Mouse (Mus musculus): Measurements from ENCODE around the gene Olfr1231. TPM values are rescaled to one million over a fixed set of nuclear protein-coding genes. Genes with fewer than 3 reads are reported as not detected.

Olfr1231 gene
- not detected in 2 replicates for polyA plus RNA-seq (2015; fragmentation: Nextera tagmentation; extraction: Ambion mirVana)

DNA sequence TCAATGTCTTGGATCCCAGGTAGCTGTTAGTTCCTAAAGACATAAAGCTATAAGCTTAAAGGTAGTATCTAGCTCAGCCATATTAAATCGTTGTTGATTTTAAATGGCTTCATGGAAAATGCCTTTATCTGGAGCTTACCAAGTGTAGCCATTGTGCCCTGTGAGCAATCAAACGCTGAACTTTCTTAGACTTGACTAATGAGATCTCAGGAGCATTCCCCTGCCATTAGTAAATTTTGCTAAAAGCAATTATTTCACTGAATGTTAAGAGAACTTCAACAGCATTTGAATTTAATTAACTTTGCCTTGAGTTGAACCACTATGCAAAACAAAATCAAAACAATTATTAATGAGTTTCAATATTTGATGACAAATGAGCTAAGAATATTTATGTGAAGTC, at the start of gene Olfr1231:
Olfr1231 (minus strand) TSS at position 101 of the 400 bp plus-strand sequence.
- no peak within 1 kb of the TSS for H3K4me2 ChIP-seq (ENCODE audit: low read length)
- WGBS, result 53% methylated on average over 2 of the region's 2 CpGs
- no peaks in the 10 kb centered on the region; the same call in 1 of the 2 replicates for H3K9me3 ChIP-seq (ENCODE audit: control insufficient read depth, low read length)
- H3K4me3 ChIP-seq (replicated peaks; ENCODE audit: low read length), result no peak within 1 kb of the TSS
- no peaks in the 10 kb centered on the region for H3K27me3 ChIP-seq (replicated peaks; ENCODE audit: control insufficient read depth, insufficient read depth, low read length)
- no peak within 1 kb of the TSS for H3K9ac ChIP-seq (replicated peaks; ENCODE audit: low read depth, low read length)
- no peaks in the 10 kb centered on the region for H3K4me1 ChIP-seq (replicated peaks; ENCODE audit: control insufficient read depth, insufficient read depth, low read length)
- H3K36me3 ChIP-seq (ENCODE audit: control insufficient read depth, insufficient read depth), result no peaks in the 10 kb centered on the region
- no peak for ATAC-seq
- no peak within 1 kb of the TSS for H3K27ac ChIP-seq (ENCODE audit: low read length)

DNA sequence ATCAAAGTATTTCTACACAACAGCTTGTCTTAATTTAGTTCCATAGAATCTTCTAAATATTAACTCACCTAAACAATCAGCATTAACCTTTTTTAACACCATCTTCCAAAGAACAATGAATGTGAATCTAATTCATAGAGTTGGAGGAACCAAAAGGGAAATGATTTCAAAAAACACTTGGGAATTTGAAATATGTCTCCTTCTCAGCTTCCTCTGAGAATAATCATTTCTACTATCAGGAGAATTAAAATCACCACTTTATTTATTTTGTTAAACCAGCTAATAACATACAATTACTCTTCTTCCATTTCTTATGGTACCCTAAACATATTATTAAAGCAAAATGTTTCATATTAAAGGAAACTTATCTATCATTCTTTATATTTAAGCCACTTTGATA, 35.4 kb upstream of the Olfr1231 start, which contains the start of gene Olfr1233:
Olfr1233 (minus strand) TSS at position 101 of the 400 bp plus-strand sequence.
- Histone ChIP-seq H3K27me3 (replicated peaks; ENCODE audit: control insufficient read depth, insufficient read depth, low read length) (no peaks in the 10 kb centered on the region), H3K9ac (replicated peaks; ENCODE audit: low read depth, low read length) (no peak within 1 kb of the TSS), H3K4me1 (replicated peaks; ENCODE audit: control insufficient read depth, insufficient read depth, low read length) (no peaks in the 10 kb centered on the region), H3K4me3 (replicated peaks; ENCODE audit: low read length) (no peak within 1 kb of the TSS), H3K4me2 (ENCODE audit: low read length) (no peak within 1 kb of the TSS), H3K36me3 (ENCODE audit: control insufficient read depth, insufficient read depth) (no peaks in the 10 kb centered on the region), H3K9me3 (ENCODE audit: control insufficient read depth, low read length) (no peaks in the 10 kb centered on the region), H3K27ac (ENCODE audit: low read length) (no peak within 1 kb of the TSS)
- no peak for ATAC-seq

- Histone ChIP-seq H3K27ac (ENCODE audit: low read length) (no peak within 1 kb of the TSS), H3K9me3 (ENCODE audit: control insufficient read depth, low read length) (no peaks in the 10 kb centered on the region), H3K4me3 (replicated peaks; ENCODE audit: low read length) (no peak within 1 kb of the TSS), H3K4me1 (replicated peaks; ENCODE audit: control insufficient read depth, insufficient read depth, low read length) (no peaks in the 10 kb centered on the region), H3K4me2 (ENCODE audit: low read length) (no peak within 1 kb of the TSS), H3K9ac (replicated peaks; ENCODE audit: low read depth, low read length) (no peak within 1 kb of the TSS), H3K36me3 (ENCODE audit: control insufficient read depth, insufficient read depth) (no peaks in the 10 kb centered on the region), H3K27me3 (replicated peaks; ENCODE audit: control insufficient read depth, insufficient read depth, low read length) (no peaks in the 10 kb centered on the region)
- ATAC-seq, result no peak
These were observed 22.7 kb upstream of the Olfr1231 start, which contains the start of gene Olfr1232 for GRCm38 (mm10) chr2:89329575-89329974. Gene Olfr1232 (minus strand): TSS chr2:89329675.

DNA sequence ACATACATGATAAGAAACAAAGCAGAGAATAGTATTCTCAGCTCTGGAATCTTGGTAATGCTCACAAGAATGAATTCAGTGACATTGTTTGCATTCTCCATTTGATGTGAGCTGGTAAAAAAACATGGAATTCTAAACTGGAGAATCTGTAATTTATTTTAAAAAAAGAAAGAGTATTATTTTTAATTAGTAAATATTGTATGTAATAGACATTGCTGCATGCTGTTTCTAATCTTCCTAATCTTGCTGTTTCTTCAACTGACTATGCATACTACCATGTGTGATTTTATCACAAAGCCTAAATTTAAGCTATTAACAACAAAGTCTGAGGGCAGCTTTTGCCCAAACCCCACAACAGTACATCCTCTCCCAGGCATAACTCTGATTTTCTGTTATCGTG, 9.7 kb downstream of the Olfr1231 start, which contains the start of gene Olfr1230:
Olfr1230 (minus strand) TSS at position 101 of the 400 bp plus-strand sequence.
- Histone ChIP-seq H3K4me2 (ENCODE audit: low read length) (no peak within 1 kb of the TSS), H3K27ac (ENCODE audit: low read length) (no peak within 1 kb of the TSS), H3K4me3 (replicated peaks; ENCODE audit: low read length) (no peak within 1 kb of the TSS), H3K36me3 (ENCODE audit: control insufficient read depth, insufficient read depth) (no peaks in the 10 kb centered on the region), H3K27me3 (replicated peaks; ENCODE audit: control insufficient read depth, insufficient read depth, low read length) (no peaks in the 10 kb centered on the region), H3K9me3 (ENCODE audit: control insufficient read depth, low read length) (no peaks in the 10 kb centered on the region), H3K9ac (replicated peaks; ENCODE audit: low read depth, low read length) (no peak within 1 kb of the TSS), H3K4me1 (replicated peaks; ENCODE audit: control insufficient read depth, insufficient read depth, low read length) (no peaks in the 10 kb centered on the region)
- 96% methylated on average over 1 of the region's 1 CpGs for WGBS
- ATAC-seq, result no peak

GRCm38 (mm10) chr2:89287914-89288313, 19.0 kb downstream of the Olfr1231 start, which contains the start of gene Olfr1229:
Gene Olfr1229 (minus strand): TSS chr2:89288014.
- no peaks in the 10 kb centered on the region for H3K36me3 ChIP-seq (ENCODE audit: control insufficient read depth, insufficient read depth)
- no peak within 1 kb of the TSS for H3K27ac ChIP-seq (ENCODE audit: low read length)
- no peaks in the 10 kb centered on the region for H3K9me3 ChIP-seq (ENCODE audit: control insufficient read depth, low read length)
- H3K9ac ChIP-seq (replicated peaks; ENCODE audit: low read depth, low read length), result no peak within 1 kb of the TSS
- no peaks in the 10 kb centered on the region for H3K4me1 ChIP-seq (replicated peaks; ENCODE audit: control insufficient read depth, insufficient read depth, low read length)
- H3K4me2 ChIP-seq (ENCODE audit: low read length), result no peak within 1 kb of the TSS
- H3K27me3 ChIP-seq (replicated peaks; ENCODE audit: control insufficient read depth, insufficient read depth, low read length), result no peaks in the 10 kb centered on the region
- ATAC-seq, result no peak
- WGBS, result 80% methylated on average over 2 of the region's 2 CpGs
- no peak within 1 kb of the TSS for H3K4me3 ChIP-seq (replicated peaks; ENCODE audit: low read length)

DNA sequence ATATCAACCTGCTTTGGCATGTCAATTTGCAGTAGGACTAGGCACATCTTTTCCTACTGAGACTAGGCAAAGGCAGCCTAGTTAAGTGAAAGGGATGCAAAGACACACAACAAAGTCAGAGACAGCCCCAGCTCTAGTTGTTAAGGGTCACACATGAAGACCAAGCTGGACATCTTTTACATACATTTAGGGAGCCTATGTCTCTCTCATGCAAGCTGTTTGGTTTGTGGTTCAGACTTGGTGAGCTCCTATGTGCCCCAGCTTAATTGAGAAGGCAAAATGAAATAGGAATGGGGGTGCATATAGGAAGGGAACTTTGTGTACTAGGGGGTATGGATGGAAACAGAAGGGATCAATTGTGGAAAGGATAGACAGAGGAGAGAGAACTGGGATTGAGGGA, 52.9 kb downstream of the Olfr1231 start, which contains the start of gene Olfr1228:
Olfr1228 (minus strand) TSS at position 101 of the 400 bp plus-strand sequence.
- no peak for ATAC-seq
- H3K27me3 ChIP-seq (replicated peaks; ENCODE audit: control insufficient read depth, insufficient read depth, low read length), result no peaks in the 10 kb centered on the region
- H3K9me3 ChIP-seq (ENCODE audit: control insufficient read depth, low read length), result no peaks in the 10 kb centered on the region
- H3K4me3 ChIP-seq (replicated peaks; ENCODE audit: low read length), result no peak within 1 kb of the TSS
- no peaks in the 10 kb centered on the region for H3K4me1 ChIP-seq (replicated peaks; ENCODE audit: control insufficient read depth, insufficient read depth, low read length)
- no peaks in the 10 kb centered on the region for H3K36me3 ChIP-seq (ENCODE audit: control insufficient read depth, insufficient read depth)
- H3K9ac ChIP-seq (replicated peaks; ENCODE audit: low read depth, low read length), result no peak within 1 kb of the TSS
- H3K27ac ChIP-seq (ENCODE audit: low read length), result no peak within 1 kb of the TSS
- H3K4me2 ChIP-seq (ENCODE audit: low read length), result no peak within 1 kb of the TSS

Other genes starting within 250 kb of the Olfr1231 start
- gene Olfr1218, start 245.9 kb downstream of the Olfr1231 start, polyA plus RNA-seq (2015; fragmentation: Nextera tagmentation; extraction: Ambion mirVana), result not detected in 2 replicates
- not detected in 2 replicates for gene Olfr1219, start 223.6 kb downstream of the Olfr1231 start, polyA plus RNA-seq (2015; fragmentation: Nextera tagmentation; extraction: Ambion mirVana)
- not detected in 2 replicates for gene Olfr1220, start 200.2 kb downstream of the Olfr1231 start, polyA plus RNA-seq (2015; fragmentation: Nextera tagmentation; extraction: Ambion mirVana)
- not detected in 2 replicates for gene Olfr1221, start 189.8 kb downstream of the Olfr1231 start, polyA plus RNA-seq (2015; fragmentation: Nextera tagmentation; extraction: Ambion mirVana)
- gene Olfr1222, start 174.0 kb downstream of the Olfr1231 start, polyA plus RNA-seq (2015; fragmentation: Nextera tagmentation; extraction: Ambion mirVana), result not detected in 2 replicates
- gene Olfr1223, start 155.5 kb downstream of the Olfr1231 start, polyA plus RNA-seq (2015; fragmentation: Nextera tagmentation; extraction: Ambion mirVana), result not detected in 2 replicates
- gene Olfr1224-ps1, start 143.0 kb downstream of the Olfr1231 start, polyA plus RNA-seq (2015; fragmentation: Nextera tagmentation; extraction: Ambion mirVana), result not detected in 2 replicates
- gene Olfr1225, start 132.4 kb downstream of the Olfr1231 start, polyA plus RNA-seq (2015; fragmentation: Nextera tagmentation; extraction: Ambion mirVana), result not detected in 2 replicates
- not detected in 2 replicates for gene Olfr1226, start 107.0 kb downstream of the Olfr1231 start, polyA plus RNA-seq (2015; fragmentation: Nextera tagmentation; extraction: Ambion mirVana)
- not detected in 2 replicates for gene Olfr1228, start 53.0 kb downstream of the Olfr1231 start, polyA plus RNA-seq (2015; fragmentation: Nextera tagmentation; extraction: Ambion mirVana)
- gene Olfr1229, start 19.1 kb downstream of the Olfr1231 start, polyA plus RNA-seq (2015; fragmentation: Nextera tagmentation; extraction: Ambion mirVana), result not detected in 2 replicates
- not detected in 2 replicates for gene Olfr1230, start 9.8 kb downstream of the Olfr1231 start, polyA plus RNA-seq (2015; fragmentation: Nextera tagmentation; extraction: Ambion mirVana)
- not detected in 2 replicates for gene Olfr1232, start 22.6 kb upstream of the Olfr1231 start, polyA plus RNA-seq (2015; fragmentation: Nextera tagmentation; extraction: Ambion mirVana)
- not detected in 2 replicates for gene Olfr1233, start 35.3 kb upstream of the Olfr1231 start, polyA plus RNA-seq (2015; fragmentation: Nextera tagmentation; extraction: Ambion mirVana)
- not detected in 2 replicates for gene Olfr1234, start 57.8 kb upstream of the Olfr1231 start, polyA plus RNA-seq (2015; fragmentation: Nextera tagmentation; extraction: Ambion mirVana)
- gene Olfr1238, start 102.6 kb upstream of the Olfr1231 start, polyA plus RNA-seq (2015; fragmentation: Nextera tagmentation; extraction: Ambion mirVana), result not detected in 2 replicates
- gene Olfr1239, start 113.3 kb upstream of the Olfr1231 start, polyA plus RNA-seq (2015; fragmentation: Nextera tagmentation; extraction: Ambion mirVana), result not detected in 2 replicates
- gene Olfr1240, start 135.9 kb upstream of the Olfr1231 start, polyA plus RNA-seq (2015; fragmentation: Nextera tagmentation; extraction: Ambion mirVana), result not detected in 2 replicates
- not detected in 2 replicates for gene Olfr1241, start 180.1 kb upstream of the Olfr1231 start, polyA plus RNA-seq (2015; fragmentation: Nextera tagmentation; extraction: Ambion mirVana)
- not detected in 2 replicates for gene Olfr1242, start 191.3 kb upstream of the Olfr1231 start, polyA plus RNA-seq (2015; fragmentation: Nextera tagmentation; extraction: Ambion mirVana)
- gene Olfr1243, start 224.4 kb upstream of the Olfr1231 start, polyA plus RNA-seq (2015; fragmentation: Nextera tagmentation; extraction: Ambion mirVana), result not detected in 2 replicates